Mouse (Mus musculus) MEL (cell line): ENCODE data around the gene Mrtfb. TPM values are rescaled to one million over a fixed set of nuclear protein-coding genes. Genes with fewer than 3 reads are reported as not detected.
"Not testable (repeated sequence)": the region's sequence is repeated elsewhere in the genome, so short reads cannot be mapped to it uniquely, and the experiment has no call there.

Source experiments
- DNase-seq: peaks from one replicate; pipeline ENCODE4 v3.0.0; 2011; ENCODE audit warnings: low read depth, low spot score
- H3K27ac ChIP-seq: 2 replicates; pipeline ENCODE4 v1.5.1; 2012; ENCODE audit warnings: low read depth, mild to moderate bottlenecking, control low read depth, low read length, moderate library complexity; ENCODE audit not compliant: control insufficient read depth
- H3K27me3 ChIP-seq, 2 experiments: fragments of 150-350 bp in 1 of 2; sonication (generic) in 1 of 2; 2 replicates each; pipeline ENCODE4 v1.6.1; 2012; ENCODE audit warnings: low read length in 2 of 2, mild to moderate bottlenecking in 2 of 2, improper control_type of control experiment in 1 of 2, moderate library complexity in 1 of 2; ENCODE audit not compliant: insufficient read depth in 2 of 2, control insufficient read depth in 1 of 2
- H3K36me3 ChIP-seq, 2 experiments: 2 replicates each; pipeline ENCODE4 v1.6.1; 2012 to 2014; ENCODE audit warnings: low read length in 2 of 2, improper control_type of control experiment in 1 of 2, inconsistent platforms in 1 of 2, mild to moderate bottlenecking in 1 of 2; ENCODE audit not compliant: insufficient read depth in 2 of 2, control insufficient read depth in 1 of 2
- H3K4me1 ChIP-seq, 2 experiments: fragments of 150-350 bp in 1 of 2; sonication (generic) in 1 of 2; 2 replicates each; pipeline ENCODE4 v1.6.1; 2012; ENCODE audit warnings: low read length in 2 of 2, improper control_type of control experiment in 1 of 2, mild to moderate bottlenecking in 1 of 2; ENCODE audit not compliant: insufficient read depth in 2 of 2, control insufficient read depth in 1 of 2
- H3K4me3 ChIP-seq, 2 experiments: fragments of 150-350 bp in 1 of 2; sonication (generic) in 1 of 2; 2 replicates each; pipeline ENCODE4 v1.5.1; 2012; ENCODE audit warnings: low read depth in 2 of 2, low read length in 2 of 2, mild to moderate bottlenecking in 2 of 2, moderate library complexity in 2 of 2, control low read depth in 1 of 2, improper control_type of control experiment in 1 of 2; ENCODE audit not compliant: control insufficient read depth in 1 of 2, insufficient read depth in 1 of 2
- H3K79me2 ChIP-seq: 2 replicates; pipeline ENCODE4 v1.6.1; 2012; ENCODE audit warnings: mild to moderate bottlenecking, low read length, moderate library complexity; ENCODE audit not compliant: control insufficient read depth, poor library complexity, insufficient read depth
- H3K9ac ChIP-seq: 2 replicates; pipeline ENCODE4 v1.6.1; 2012; ENCODE audit warnings: low read depth, mild to moderate bottlenecking, control low read depth, low read length, moderate library complexity; ENCODE audit not compliant: control insufficient read depth, poor library complexity, severe bottlenecking
- H3K9me3 ChIP-seq: fragments of 150-350 bp; sonication (generic); replicated peaks from 2 replicates; pipeline ENCODE4 v1.6.1; 2012; ENCODE audit warnings: mild to moderate bottlenecking, low read length, improper control_type of control experiment, moderate library complexity; ENCODE audit not compliant: insufficient read depth
- BHLHE40 ChIP-seq: IDR thresholded peaks from 2 replicates; pipeline ENCODE4 v1.6.1; 2012; ENCODE audit warnings: low read depth, mild to moderate bottlenecking, inconsistent platforms, low read length, improper control_type of control experiment, borderline replicate concordance
- CHD2 ChIP-seq: IDR thresholded peaks from 2 replicates; pipeline ENCODE4 v1.6.1; 2011; ENCODE audit warnings: low read length, improper control_type of control experiment
- EP300 ChIP-seq, 2 experiments: IDR thresholded peaks; 2 replicates each; pipeline ENCODE4 v1.6.1; 2011; ENCODE audit warnings: improper control_type of control experiment in 2 of 2, low read length in 2 of 2, low read depth in 1 of 2, mild to moderate bottlenecking in 1 of 2
- GATA1 ChIP-seq: IDR thresholded peaks from 2 replicates; pipeline ENCODE4 v1.6.1; 2011; ENCODE audit warnings: low read depth, low read length, improper control_type of control experiment
- HCFC1 ChIP-seq: IDR thresholded peaks from 2 replicates; pipeline ENCODE4 v1.6.1; 2012; ENCODE audit warnings: low read depth, mild to moderate bottlenecking, inconsistent platforms, low read length, improper control_type of control experiment, moderate library complexity
- KAT2A ChIP-seq: conservative IDR thresholded peaks from 2 replicates; pipeline ENCODE4 v1.6.1; 2012; ENCODE audit warnings: low read depth, low read length, improper control_type of control experiment, inconsistent platforms
- MAFK ChIP-seq: IDR thresholded peaks from 2 replicates; pipeline ENCODE4 v1.6.1; 2011; ENCODE audit warnings: low read depth, mild to moderate bottlenecking, low read length, improper control_type of control experiment, borderline replicate concordance
- MAX ChIP-seq: IDR thresholded peaks from 2 replicates; pipeline ENCODE4 v1.6.1; 2011; ENCODE audit warnings: low read length, improper control_type of control experiment
- MXI1 ChIP-seq: IDR thresholded peaks from 2 replicates; pipeline ENCODE4 v1.6.1; 2011; ENCODE audit warnings: mild to moderate bottlenecking, low read depth, low read length, improper control_type of control experiment
- POLR2AphosphoS2 ChIP-seq: IDR thresholded peaks from 2 replicates; pipeline ENCODE4 v1.6.1; 2011; ENCODE audit warnings: low read length, improper control_type of control experiment
- RCOR1 ChIP-seq: IDR thresholded peaks from 2 replicates; pipeline ENCODE4 v1.6.1; 2012; ENCODE audit warnings: low read depth, mild to moderate bottlenecking, inconsistent platforms, low read length, improper control_type of control experiment
- TAL1 ChIP-seq: IDR thresholded peaks from 2 replicates; pipeline ENCODE4 v1.6.1; 2012; ENCODE audit warnings: mild to moderate bottlenecking, inconsistent platforms, low read length, moderate library complexity, mixed read lengths
- TBP ChIP-seq: IDR thresholded peaks from 2 replicates; pipeline ENCODE4 v1.8.0; 2011; ENCODE audit warnings: low read depth, low read length, improper control_type of control experiment
- UBTF ChIP-seq: IDR thresholded peaks from 2 replicates; pipeline ENCODE4 v1.6.1; 2012; ENCODE audit warnings: low read depth, mild to moderate bottlenecking, inconsistent platforms, low read length, improper control_type of control experiment, moderate library complexity, borderline replicate concordance; ENCODE audit not compliant: insufficient read depth
- USF2 ChIP-seq, 2 experiments: IDR thresholded peaks; 2 replicates each; pipeline ENCODE4 v1.6.1; 2011 to 2012; ENCODE audit warnings: improper control_type of control experiment in 2 of 2, low read length in 2 of 2, borderline replicate concordance in 1 of 2, inconsistent platforms in 1 of 2, low read depth in 1 of 2, mild to moderate bottlenecking in 1 of 2; ENCODE audit not compliant: insufficient read depth in 1 of 2
- ZC3H11A ChIP-seq: IDR thresholded peaks from 2 replicates; pipeline ENCODE4 v1.6.1; 2012; ENCODE audit warnings: low read depth, mild to moderate bottlenecking, inconsistent platforms, low read length, improper control_type of control experiment
- polyA plus RNA-seq, 2 experiments: library from polyadenylated mRNA; stranded (reverse) in 1 of 2; unstranded in 1 of 2; fragments of >175 nt in 1 of 2; fragments of >200 nt in 1 of 2; gene quantifications; 2 replicates each; pipeline versions ENCODE4 v1.2.1 to v1.2.4; 2012; ENCODE audit warnings: low replicate concordance in 2 of 2, low read depth in 1 of 2; ENCODE audit not compliant: insufficient read length in 2 of 2, insufficient read depth in 1 of 2, missing spikeins in 1 of 2
- total RNA-seq: library from RNA; depleted of rRNA; stranded (reverse); fragments of 300-350 nt; gene quantifications from 2 replicates; pipeline ENCODE4 v1.2.3, GENCODE M21; 2012

Mrtfb gene
- total and polyA plus RNA-seq, 3 experiments, result 2.7 to 6.6 TPM; not detected in 1

DNA sequence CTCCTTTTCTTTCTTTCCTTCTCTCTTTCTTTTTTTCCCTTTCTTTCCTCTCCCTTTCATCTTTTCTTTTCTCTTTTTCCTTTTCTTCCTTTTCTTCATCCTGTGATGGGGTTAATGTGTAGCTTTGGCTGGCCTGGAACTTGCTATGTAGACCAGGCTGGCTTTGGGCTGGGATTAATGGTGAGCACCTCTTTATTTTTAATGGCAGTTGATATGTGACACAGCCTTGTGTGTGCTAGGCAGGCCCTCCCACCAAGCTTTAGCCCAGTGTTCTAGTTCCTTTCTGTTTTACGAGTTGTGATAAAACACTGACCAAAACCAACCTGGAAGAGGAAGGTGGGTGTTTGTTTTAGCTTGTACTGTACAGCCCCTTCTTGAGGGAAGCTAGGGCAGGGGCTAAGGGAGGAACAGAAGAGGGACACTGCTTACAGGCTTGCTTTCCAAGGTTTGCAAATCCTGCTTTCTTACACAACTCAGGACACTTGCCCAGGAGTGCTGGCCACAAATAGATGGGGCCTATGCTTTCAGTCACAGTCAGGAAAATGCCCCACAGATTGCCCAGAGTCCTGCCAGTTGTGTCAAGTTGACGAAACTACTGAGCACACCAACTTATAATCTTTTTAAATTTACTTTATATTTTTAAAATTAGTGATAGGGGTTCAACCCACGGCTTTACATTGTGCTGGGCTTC is 20.6 kb downstream of the Mrtfb start:
- peak; percentile 21 for DNase-seq
- peaks cover 0 to 7% of the 10 kb centered on the region in 2 experiments; a peak in 2 of 4 replicates for H3K36me3 ChIP-seq
- peaks cover 0 to 6% of the 10 kb centered on the region in 2 experiments; a peak in 3 of 4 replicates for H3K4me1 ChIP-seq
- no peak overlapping the region for H3K4me3 ChIP-seq
- H3K9me3 ChIP-seq, result no peaks in the 10 kb centered on the region
- TF ChIP-seq CHD2 (no peak), UBTF (no peak), BHLHE40 (no peak), RCOR1 (no peak), POLR2AphosphoS2 (no peak), ZC3H11A (no peak), MXI1 (no peak), MAFK (no peak), USF2 (IDR thresholded peaks at IDR 0.05; ENCODE audit: borderline replicate concordance in 1 of 2, insufficient read depth in 1 of 2, low read depth in 1 of 2, low read length in 2 of 2) (no peak), TBP (no peak), KAT2A (no peak), TAL1 (no peak), HCFC1 (no peak), MAX (no peak)
- no peaks in the 10 kb centered on the region for H3K79me2 ChIP-seq
- H3K27me3 ChIP-seq, result no peaks in the 10 kb centered on the region
- no peak overlapping the region for H3K9ac ChIP-seq
- 0 out of 2 replicates have a peak overlapping the region, but pooled peaks have one; percentile 7 for H3K27ac ChIP-seq

DNA sequence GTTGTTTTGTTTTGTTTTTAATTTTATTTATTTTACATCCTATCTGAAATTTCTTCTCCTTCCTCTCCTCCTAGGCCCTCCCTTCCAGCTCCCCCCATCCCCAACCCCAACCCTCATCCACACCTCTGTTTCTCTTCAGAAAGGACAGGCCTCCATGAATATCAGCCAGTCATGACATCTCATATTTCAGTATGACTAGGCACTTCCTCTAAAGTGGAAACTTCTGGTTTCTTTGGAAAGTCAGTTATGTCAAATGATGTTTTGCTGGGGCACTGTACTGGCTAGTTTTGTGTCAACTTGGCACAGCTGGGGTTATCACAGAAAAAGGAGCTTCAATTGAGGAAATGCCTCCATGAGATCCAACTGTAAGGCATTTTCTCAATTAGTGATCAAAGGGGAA is 30.1 kb downstream of the Mrtfb start:
- H3K27ac ChIP-seq, H3K9me3 ChIP-seq, H3K4me3 ChIP-seq, H3K9ac ChIP-seq, H3K79me2 ChIP-seq, H3K27me3 ChIP-seq, H3K36me3 ChIP-seq, H3K4me1 ChIP-seq: not testable (repeated sequence)
- peak in 1 of 2 experiments; percentile 50; a peak in 2 of 4 replicates for TF ChIP-seq EP300 (IDR thresholded peaks at IDR 0.05; ENCODE audit: low read depth in 1 of 2, low read length in 2 of 2)
- DNase-seq, result peak; percentile 62

DNA sequence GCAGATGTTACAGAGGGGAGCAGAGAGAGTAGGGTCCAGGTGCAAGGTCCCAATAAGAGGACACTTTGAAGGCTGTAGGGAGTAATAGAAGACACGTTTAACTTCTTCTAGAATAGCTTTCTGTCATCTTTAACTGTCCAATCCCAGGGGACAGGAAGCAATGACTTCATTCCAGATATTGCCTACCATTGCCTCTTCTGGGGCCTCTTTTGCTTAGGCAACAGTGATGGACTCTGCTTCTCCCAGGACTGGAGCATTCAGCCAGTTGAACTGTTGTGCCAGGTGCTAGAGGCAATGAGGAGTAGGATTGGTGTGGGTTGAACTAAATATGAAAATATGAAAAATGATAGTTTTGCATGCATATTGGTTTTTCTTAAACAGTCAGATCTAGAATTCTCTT is 41.6 kb downstream of the Mrtfb start:
- Histone ChIP-seq H3K79me2 (no peaks in the 10 kb centered on the region), H3K27me3 (no peaks in the 10 kb centered on the region), H3K27ac (no peak overlapping the region), H3K4me3 (no peak overlapping the region)
- no peak for DNase-seq
- no peak for TF ChIP-seq GATA1
- TF ChIP-seq, all 39 proteins: peak for 0
- Histone ChIP-seq H3K4me1 (no peaks in the 10 kb centered on the region), H3K36me3 (no peaks in the 10 kb centered on the region), H3K9ac (no peak overlapping the region), H3K9me3 (no peaks in the 10 kb centered on the region)
